Mouse (Mus musculus): Measurements from ENCODE around the gene Cox17. TPM values are rescaled to one million over a fixed set of nuclear protein-coding genes. Genes with fewer than 3 reads are reported as not detected.

Cox17 gene
- polyA plus RNA-seq, 1 experiment from 2014 or later: 104 TPM

DNA sequence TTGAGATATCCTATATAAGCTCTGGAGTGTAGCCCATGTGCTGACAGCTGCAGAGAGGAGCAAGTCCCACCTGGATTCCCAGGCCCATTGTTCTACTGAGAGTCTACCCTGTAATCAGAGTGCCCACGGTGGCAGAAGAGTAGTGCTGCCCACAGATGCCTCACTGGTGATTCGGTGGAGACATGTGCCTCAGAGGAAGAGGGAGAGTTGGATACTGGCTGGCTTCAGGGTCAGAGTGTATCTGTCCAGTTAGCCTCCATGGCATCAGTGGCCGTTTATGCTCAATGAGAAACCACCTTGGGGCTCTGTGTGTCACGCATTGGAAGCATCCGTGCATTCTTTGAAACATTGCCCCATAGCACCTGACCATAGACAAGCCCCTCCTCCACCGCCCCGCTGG, 16.9 kb downstream of the Cox17 start:
- 88% methylated on average over 7 of the region's 7 CpGs for WGBS
- no peak overlapping the region for H3K9ac ChIP-seq

DNA sequence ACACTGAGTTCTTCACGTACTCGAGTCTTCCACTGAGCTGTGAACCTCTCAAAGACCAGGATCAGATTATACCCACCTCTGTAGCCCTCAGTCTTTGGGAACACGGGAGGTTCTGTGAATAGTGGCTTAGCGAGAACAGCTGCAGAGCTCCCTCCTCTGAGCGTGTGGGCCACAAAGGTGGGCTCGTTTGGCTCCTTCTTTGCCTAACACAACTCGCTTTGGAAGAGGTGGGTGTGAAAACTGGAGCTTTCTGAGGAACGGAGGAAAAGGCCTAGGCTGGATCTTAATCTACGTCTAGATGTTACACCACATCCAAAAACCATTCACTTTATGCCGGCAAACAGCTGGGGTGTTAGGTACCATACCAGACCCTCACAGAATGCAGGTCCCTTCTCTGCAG, 18.6 kb downstream of the Cox17 start:
- no peaks in the 10 kb centered on the region for H3K9me3 ChIP-seq
- no peak for ATAC-seq (ENCODE audit: low read depth)
- H3K4me3 ChIP-seq: no peak overlapping the region
- WGBS: 87% methylated on average over 10 of the region's 10 CpGs
- no peak overlapping the region for H3K4me2 ChIP-seq
- no peak overlapping the region for H3K9ac ChIP-seq
- H3K36me3 ChIP-seq: no peaks in the 10 kb centered on the region
- no peaks in the 10 kb centered on the region for H3K27me3 ChIP-seq
- no peak overlapping the region for H3K27ac ChIP-seq (replicated peaks)
- H3K4me1 ChIP-seq (replicated peaks): peaks cover 2% of the 10 kb centered on the region; the same call in 1 of the 2 replicates

More for the DNA sequence above, 16.9 kb downstream of the Cox17 start:
- Histone ChIP-seq H3K4me3 (no peak overlapping the region), H3K4me2 (no peak overlapping the region), H3K27me3 (no peaks in the 10 kb centered on the region), H3K36me3 (no peaks in the 10 kb centered on the region), H3K4me1 (replicated peaks) (peaks cover 7% of the 10 kb centered on the region; the same call in 1 of the 2 replicates), H3K9me3 (no peaks in the 10 kb centered on the region), H3K27ac (replicated peaks) (no peak overlapping the region)
- ATAC-seq (ENCODE audit: low read depth): no peak

DNA sequence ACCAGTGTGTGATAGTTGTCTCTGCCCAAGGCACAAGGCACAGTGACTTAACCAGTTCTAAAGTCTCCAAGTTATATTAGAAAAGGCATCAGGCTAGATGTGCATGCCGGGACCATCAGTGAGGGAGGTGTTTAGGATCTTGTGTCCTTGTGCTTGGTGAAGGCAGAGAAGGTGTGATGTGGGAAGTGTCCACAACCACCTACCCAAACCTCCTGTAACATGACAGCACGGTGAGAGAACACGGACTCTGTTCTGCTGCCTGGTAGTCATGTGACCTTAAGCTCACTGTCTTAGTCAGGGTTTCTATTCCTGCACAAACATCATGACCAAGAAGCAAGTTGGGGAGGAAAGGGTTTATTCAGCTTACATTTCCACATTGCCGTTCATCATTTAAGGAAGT, 19.4 kb downstream of the Cox17 start:
- H3K4me3 ChIP-seq: no peak overlapping the region
- H3K9ac ChIP-seq: no peak overlapping the region
- H3K9me3 ChIP-seq: no peaks in the 10 kb centered on the region
- H3K27ac ChIP-seq (replicated peaks): no peak overlapping the region
- no peak for ATAC-seq (ENCODE audit: low read depth)
- no peak overlapping the region for H3K4me2 ChIP-seq
- H3K4me1 ChIP-seq (replicated peaks): no peaks in the 10 kb centered on the region
- H3K36me3 ChIP-seq: no peaks in the 10 kb centered on the region
- WGBS: 90% methylated on average over 4 of the region's 4 CpGs
- H3K27me3 ChIP-seq: no peaks in the 10 kb centered on the region

DNA sequence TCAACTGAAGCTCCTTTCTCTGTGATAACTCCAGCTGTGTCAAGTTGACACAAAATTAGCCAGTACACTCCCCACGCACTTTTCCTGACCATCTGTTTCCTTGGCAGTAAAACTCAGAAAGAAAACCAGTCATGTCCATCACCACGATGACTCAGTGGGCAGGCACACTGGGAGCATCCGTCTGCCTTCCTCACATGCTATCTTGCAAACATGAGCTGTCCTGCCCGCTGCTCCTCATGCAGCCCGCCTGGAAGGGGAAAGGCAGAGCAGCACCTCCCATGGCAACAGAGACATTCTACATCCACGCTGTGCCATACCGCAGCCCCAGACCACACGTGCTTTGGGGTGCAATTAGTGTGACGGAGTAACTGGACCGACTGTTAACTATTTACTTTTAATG, 21.5 kb downstream of the Cox17 start:
- no peak overlapping the region for H3K4me3 ChIP-seq
- no peaks in the 10 kb centered on the region for H3K27me3 ChIP-seq
- H3K9ac ChIP-seq: no peak overlapping the region
- H3K27ac ChIP-seq (replicated peaks): no peak overlapping the region
- ATAC-seq (ENCODE audit: low read depth): no peak
- no peaks in the 10 kb centered on the region for H3K9me3 ChIP-seq
- no peak overlapping the region for H3K4me2 ChIP-seq
- 64% methylated on average over 10 of the region's 10 CpGs for WGBS
- no peaks in the 10 kb centered on the region for H3K4me1 ChIP-seq (replicated peaks)
- no peaks in the 10 kb centered on the region for H3K36me3 ChIP-seq

GRCm38 (mm10) chr16:38369000-38369399, 22.2 kb downstream of the Cox17 start:
- H3K27me3 ChIP-seq: no peaks in the 10 kb centered on the region
- no peaks in the 10 kb centered on the region for H3K9me3 ChIP-seq
- 85% methylated on average over 7 of the region's 7 CpGs for WGBS
- H3K27ac ChIP-seq (replicated peaks): no peak overlapping the region
- H3K9ac ChIP-seq: no peak overlapping the region
- H3K36me3 ChIP-seq: no peaks in the 10 kb centered on the region
- no peak overlapping the region for H3K4me3 ChIP-seq
- no peak for ATAC-seq (ENCODE audit: low read depth)
- no peaks in the 10 kb centered on the region for H3K4me1 ChIP-seq (replicated peaks)
- H3K4me2 ChIP-seq: no peak overlapping the region

- H3K9ac ChIP-seq: no peak overlapping the region
- H3K4me2 ChIP-seq: no peak overlapping the region
- H3K36me3 ChIP-seq: no peaks in the 10 kb centered on the region
- ATAC-seq (ENCODE audit: low read depth): no peak
- no peaks in the 10 kb centered on the region for H3K27me3 ChIP-seq
- H3K9me3 ChIP-seq: no peaks in the 10 kb centered on the region
- H3K4me1 ChIP-seq (replicated peaks): no peaks in the 10 kb centered on the region
- 93% methylated on average over 8 of the region's 8 CpGs for WGBS
- no peak overlapping the region for H3K4me3 ChIP-seq
- no peak overlapping the region for H3K27ac ChIP-seq (replicated peaks)
Observed at GRCm38 (mm10) chr16:38369431-38369830, 22.6 kb downstream of the Cox17 start.

DNA sequence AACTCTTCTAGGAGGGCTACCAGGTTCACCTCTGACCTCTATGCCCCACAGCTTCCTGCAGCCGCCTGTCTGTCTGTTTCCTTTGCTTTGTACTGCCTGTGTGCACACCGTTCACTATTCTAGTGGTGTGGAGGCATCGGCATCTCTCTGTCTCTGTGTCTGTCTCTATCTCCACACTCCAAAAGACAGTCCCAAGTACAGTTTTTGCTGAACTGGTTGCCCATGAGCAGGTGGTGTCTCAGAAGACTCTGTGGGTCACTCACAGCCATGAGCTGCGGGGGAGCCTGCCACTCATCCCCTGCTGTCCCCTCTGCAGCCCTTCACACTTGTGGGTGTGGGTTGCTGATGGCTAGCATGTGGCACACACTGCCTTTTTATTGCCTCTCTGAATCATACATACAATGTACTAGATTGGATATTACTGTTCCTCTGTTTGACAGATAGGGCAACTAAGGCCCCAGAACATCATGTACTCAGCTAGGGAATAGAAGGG, 23.2 kb downstream of the Cox17 start:
- no peaks in the 10 kb centered on the region for H3K36me3 ChIP-seq
- no peaks in the 10 kb centered on the region for H3K27me3 ChIP-seq
- H3K27ac ChIP-seq (replicated peaks): no peak overlapping the region
- 85% methylated on average over 4 of the region's 4 CpGs for WGBS
- no peaks in the 10 kb centered on the region for H3K4me1 ChIP-seq (replicated peaks)
- no peak overlapping the region for H3K4me2 ChIP-seq
- no peak overlapping the region for H3K9ac ChIP-seq
- H3K4me3 ChIP-seq: no peak overlapping the region
- ATAC-seq (ENCODE audit: low read depth): no peak
- H3K9me3 ChIP-seq: no peaks in the 10 kb centered on the region

DNA sequence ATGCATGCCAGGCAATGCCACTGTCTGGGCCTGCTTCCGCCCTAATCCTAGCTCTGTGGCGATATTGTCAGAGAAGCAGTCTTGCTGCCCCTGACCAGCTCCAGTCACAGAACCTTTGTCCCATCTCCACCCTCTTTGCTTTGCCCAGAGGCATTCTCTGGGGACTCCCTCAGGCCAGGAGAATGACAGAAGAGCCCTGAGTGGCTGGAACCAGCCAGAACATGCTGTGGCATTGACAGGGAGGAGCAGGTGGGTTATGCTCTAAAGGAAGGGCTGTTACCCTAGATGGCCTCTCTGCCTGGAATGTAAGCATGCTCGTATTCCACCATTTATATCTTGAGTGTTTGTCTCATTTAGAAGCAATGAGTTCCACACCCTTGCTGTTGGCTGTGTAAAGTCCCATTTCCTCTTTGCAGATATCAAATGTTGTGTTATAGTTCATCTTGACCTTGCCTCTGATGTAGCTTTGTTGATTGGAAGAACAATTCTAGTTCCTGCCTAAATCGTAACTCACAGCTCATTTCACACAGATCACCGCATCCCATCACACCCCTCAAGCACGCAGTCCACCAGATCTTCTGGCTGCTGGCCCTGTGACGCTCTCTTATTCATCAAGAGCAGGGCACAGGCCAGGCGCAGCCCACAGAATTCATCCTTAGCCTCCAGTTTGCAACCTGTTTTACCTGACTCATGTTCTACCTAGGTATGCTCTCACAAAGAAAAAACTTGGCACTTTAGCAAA, 24.0 kb downstream of the Cox17 start:
- no peak for ATAC-seq (ENCODE audit: low read depth)
- Histone ChIP-seq H3K4me1 (replicated peaks) (no peaks in the 10 kb centered on the region), H3K9me3 (no peaks in the 10 kb centered on the region), H3K4me2 (no peak overlapping the region), H3K4me3 (no peak overlapping the region), H3K27me3 (no peaks in the 10 kb centered on the region), H3K36me3 (no peaks in the 10 kb centered on the region), H3K27ac (replicated peaks) (no peak overlapping the region), H3K9ac (no peak overlapping the region)
- 80% methylated on average over 8 of the region's 8 CpGs for WGBS

- WGBS: 90% methylated on average over 15 of the region's 15 CpGs
Observed at GRCm38 (mm10) chr16:38371705-38372296, 25.0 kb downstream of the Cox17 start.

DNA sequence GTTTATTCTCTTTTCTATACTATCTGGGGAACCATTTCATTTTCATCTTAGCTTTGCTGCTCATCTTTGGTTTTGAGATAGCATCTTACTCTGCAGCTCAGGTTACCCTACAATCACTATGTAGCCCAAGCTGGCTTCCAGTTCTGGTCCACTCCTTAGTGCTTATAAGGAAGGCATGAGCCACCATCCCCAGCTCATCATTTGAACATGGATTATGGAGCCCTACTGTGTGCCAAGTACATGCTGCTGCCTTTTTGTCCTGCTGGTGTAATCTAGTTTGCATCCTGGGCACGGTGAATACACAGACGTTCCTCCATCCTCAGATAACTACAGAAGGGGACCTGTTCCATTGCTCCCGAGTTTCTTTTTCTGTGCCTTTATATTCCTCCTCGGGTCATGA, 26.1 kb downstream of the Cox17 start:
- Histone ChIP-seq H3K4me3 (no peak overlapping the region), H3K36me3 (no peaks in the 10 kb centered on the region), H3K9me3 (no peaks in the 10 kb centered on the region), H3K27ac (replicated peaks) (no peak overlapping the region), H3K4me2 (no peak overlapping the region), H3K4me1 (replicated peaks) (peaks cover 6% of the 10 kb centered on the region), H3K9ac (no peak overlapping the region), H3K27me3 (no peaks in the 10 kb centered on the region)
- WGBS: 87% methylated on average over 4 of the region's 4 CpGs
- no peak for ATAC-seq (ENCODE audit: low read depth)

More at GRCm38 (mm10) chr16:38371705-38372296, 25.0 kb downstream of the Cox17 start:
- no peak for ATAC-seq (ENCODE audit: low read depth)
- H3K27me3 ChIP-seq: no peaks in the 10 kb centered on the region
- H3K27ac ChIP-seq (replicated peaks): no peak overlapping the region
- H3K9me3 ChIP-seq: no peaks in the 10 kb centered on the region
- H3K9ac ChIP-seq: no peak overlapping the region
- H3K4me1 ChIP-seq (replicated peaks): peaks cover 3% of the 10 kb centered on the region
- H3K4me3 ChIP-seq: no peak overlapping the region
- no peak overlapping the region for H3K4me2 ChIP-seq
- H3K36me3 ChIP-seq: no peaks in the 10 kb centered on the region

DNA sequence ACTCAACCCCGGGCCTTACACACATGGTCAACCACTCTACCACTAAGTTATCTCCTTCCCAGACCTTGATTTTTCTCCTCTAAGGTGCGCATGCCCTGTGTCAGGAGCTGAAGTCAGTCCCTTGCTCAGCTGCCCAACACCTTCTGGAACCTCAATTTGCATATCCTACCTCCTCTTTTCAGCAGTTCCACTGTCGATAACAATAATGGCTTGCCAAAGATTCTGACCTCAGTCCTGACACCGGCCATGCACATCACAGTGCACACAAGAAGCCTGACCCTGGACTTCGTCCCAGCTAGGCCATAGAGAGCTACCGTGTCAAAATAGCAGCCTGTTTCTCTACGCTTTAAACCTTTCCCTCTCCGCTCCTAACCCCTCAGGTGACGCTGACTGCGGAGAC, 26.6 kb downstream of the Cox17 start:
- ATAC-seq (ENCODE audit: low read depth): no peak
- H3K4me3 ChIP-seq: no peak overlapping the region
- no peaks in the 10 kb centered on the region for H3K27me3 ChIP-seq
- H3K4me1 ChIP-seq (replicated peaks): peaks cover 6% of the 10 kb centered on the region
- 85% methylated on average over 10 of the region's 10 CpGs for whole genome bisulfite sequencing
- no peaks in the 10 kb centered on the region for H3K36me3 ChIP-seq
- no peak overlapping the region for H3K27ac ChIP-seq (replicated peaks)
- H3K9ac ChIP-seq: no peak overlapping the region
- no peaks in the 10 kb centered on the region for H3K9me3 ChIP-seq
- H3K4me2 ChIP-seq: no peak overlapping the region

- Histone ChIP-seq H3K4me1 (replicated peaks) (peaks cover 6% of the 10 kb centered on the region), H3K27ac (replicated peaks) (no peak overlapping the region), H3K36me3 (no peaks in the 10 kb centered on the region), H3K9ac (no peak overlapping the region), H3K4me2 (0 out of 2 replicates have a peak overlapping the region, but pooled peaks have one; percentile 9), H3K4me3 (no peak overlapping the region), H3K27me3 (no peaks in the 10 kb centered on the region), H3K9me3 (no peaks in the 10 kb centered on the region)
- WGBS: 83% methylated on average over 16 of the region's 16 CpGs
- no peak for ATAC-seq (ENCODE audit: low read depth)
Observed at GRCm38 (mm10) chr16:38373941-38374340, 27.1 kb downstream of the Cox17 start.
